Mouse (Mus musculus) layer of hippocampus, postnatal 14 days (tissue): ENCODE data around the gene Nsg2. TPM values are rescaled to one million over a fixed set of nuclear protein-coding genes. Genes with fewer than 3 reads are reported as not detected.

Experiments
- DNase-seq, 2 experiments: peaks; one replicate each; pipeline ENCODE4 v3.0.0; 2021 to 2022; ENCODE audit warnings: low spot score in 2 of 2, mixed read lengths in 1 of 2
- total RNA-seq, 2 experiments: library from RNA; stranded (reverse); gene quantifications; 2 replicates each; pipeline ENCODE4 v1.2.3; 2021

The Nsg2 gene
- total RNA-seq, 2 experiments from 2014 or later = 785 to 794 TPM

- DNase-seq = no peak
Observed at GRCm38 (mm10) chr11:32075163-32075562, 74.9 kb downstream of the Nsg2 start.

DNA sequence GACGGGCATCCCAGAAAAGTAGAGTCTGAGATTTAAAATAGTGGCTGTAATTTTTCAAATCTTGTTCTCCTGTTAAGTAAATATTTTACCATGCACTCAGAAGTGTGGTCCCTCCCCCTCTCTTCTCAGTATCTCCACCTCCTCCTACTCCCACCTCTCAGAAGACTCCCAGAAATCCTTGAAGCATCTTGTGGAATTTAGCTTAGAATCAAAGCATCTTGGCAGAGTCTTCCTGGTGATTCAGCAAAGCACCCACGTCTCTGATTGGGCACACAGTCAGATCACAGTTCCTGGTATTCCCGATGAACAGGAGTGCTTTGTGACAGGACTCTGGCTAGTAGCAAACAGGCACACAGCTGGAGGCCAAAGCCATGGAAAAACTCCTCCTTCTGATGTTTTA, 83.2 kb downstream of the Nsg2 start:
- DNase-seq = peak in 1 of 2 experiments; percentile 46

DNA sequence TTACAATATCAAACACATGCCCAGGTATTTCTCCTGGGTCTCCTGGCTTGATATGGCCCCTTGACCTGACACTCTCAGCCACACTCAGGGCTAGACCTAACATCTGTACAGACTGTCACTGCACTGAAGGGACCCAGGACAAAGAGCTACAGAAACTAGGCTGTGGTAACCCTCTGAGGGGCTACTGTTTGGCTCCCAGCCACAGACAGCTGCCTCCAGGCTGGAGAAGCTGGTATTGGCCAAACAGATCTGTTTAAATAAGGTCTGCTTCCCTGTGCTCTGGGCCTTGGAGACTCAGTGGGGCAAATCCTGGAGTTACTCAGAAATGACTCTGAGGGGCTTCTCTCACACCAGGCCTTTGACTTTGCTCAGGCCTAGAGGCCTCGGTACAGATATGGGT, 86.3 kb downstream of the Nsg2 start:
- DNase-seq = no peak

GRCm38 (mm10) chr11:32087376-32087775, 87.1 kb downstream of the Nsg2 start:
- peak; percentile 60 to 89 for DNase-seq

DNA sequence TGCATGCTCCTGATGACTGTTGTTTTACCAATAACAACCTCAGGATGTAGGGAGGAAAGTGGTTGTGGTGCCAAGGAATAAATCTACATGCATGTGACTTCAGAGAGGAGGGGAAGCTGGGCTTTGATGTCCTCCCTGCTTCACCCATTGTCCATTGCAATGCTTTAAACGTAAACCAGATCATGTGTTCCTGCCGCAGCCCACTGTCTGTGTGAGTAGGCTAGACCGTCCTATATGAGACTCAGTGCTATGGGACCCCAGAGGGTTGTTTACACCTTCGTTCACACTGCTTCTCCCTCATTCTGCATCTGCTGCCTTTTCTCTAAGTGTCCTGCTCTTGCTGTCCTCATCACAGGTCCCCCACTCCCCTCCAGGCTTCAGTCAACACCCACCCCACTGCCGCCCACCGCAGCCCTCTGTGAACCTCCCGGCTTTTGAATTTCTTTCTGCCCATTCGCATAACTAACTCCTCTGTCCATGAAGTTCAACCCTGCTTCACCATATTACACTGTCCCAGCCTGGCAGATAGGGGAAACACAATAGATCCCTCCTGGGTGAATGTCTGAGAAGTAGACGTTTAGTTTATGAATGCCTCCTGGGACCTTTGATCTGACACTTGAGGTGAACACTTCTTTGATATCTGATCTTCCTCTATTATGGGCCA, 87.6 kb downstream of the Nsg2 start:
- DNase-seq = no peak

- no peak for DNase-seq
Observed at GRCm38 (mm10) chr11:32095793-32096192, 95.5 kb downstream of the Nsg2 start.

GRCm38 (mm10) chr11:32096346-32096745, 96.1 kb downstream of the Nsg2 start:
- DNase-seq = no peak

GRCm38 (mm10) chr11:32101059-32101632, 100.9 kb downstream of the Nsg2 start:
- DNase-seq = no peak

GRCm38 (mm10) chr11:32102976-32103375, 102.7 kb downstream of the Nsg2 start:
- DNase-seq = no peak

DNA sequence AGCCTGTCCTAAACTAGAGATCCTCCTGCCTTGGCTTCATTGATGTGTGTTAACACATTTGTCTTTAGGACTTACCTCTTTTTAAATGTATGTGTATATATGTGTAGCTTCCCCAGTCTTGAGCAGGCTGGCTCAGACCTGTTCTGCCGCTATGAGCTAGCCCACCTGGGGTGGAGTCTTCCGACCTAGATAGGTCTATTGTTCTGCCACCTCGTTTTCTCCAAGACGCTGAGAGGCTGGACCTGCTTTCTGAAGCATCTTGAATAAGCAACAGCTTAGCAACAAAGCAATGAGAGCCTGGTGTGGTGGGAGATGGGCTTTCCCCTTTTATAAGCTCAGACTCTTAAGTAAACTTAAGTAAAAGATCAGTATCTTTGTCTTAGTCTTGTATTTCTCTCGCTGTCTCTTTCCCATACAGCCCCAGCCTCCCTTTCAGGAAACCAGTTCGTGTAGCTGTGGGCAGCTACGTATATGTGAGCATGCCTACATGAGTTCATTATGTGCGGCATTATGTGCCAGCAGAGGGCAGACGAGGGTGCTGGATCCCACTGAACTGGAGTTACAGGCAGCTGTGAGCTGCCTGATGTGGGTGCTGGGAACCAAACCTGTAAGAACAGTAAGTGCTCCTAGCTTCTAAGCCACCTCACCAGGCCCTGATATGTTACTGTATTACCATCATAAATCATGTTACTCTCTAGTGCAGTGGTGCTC, 104.3 kb downstream of the Nsg2 start:
- no peak for DNase-seq

GRCm38 (mm10) chr11:32105750-32106646, 105.7 kb downstream of the Nsg2 start:
- DNase-seq = no peak

DNA sequence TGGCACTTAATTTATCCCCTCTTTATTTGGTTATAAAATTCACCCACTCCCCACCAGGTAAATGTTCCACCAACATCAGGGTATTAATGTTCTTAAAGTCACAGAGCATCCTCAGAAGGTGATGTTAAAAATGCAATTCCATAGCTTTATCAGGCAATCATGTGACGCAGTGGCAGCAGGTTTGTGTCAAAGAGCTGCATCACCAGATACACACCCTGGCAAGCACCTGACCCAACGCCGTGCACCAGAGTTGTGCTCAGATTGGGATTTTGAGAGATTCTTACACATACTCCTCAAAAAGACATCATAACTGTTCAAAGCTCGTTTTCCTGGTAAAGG, 106.4 kb downstream of the Nsg2 start:
- DNase-seq = no peak

GRCm38 (mm10) chr11:32108441-32108840, 108.2 kb downstream of the Nsg2 start:
- DNase-seq = no peak

Other genes starting within 250 kb of the Nsg2 start
- gene Cpeb4, start 128.3 kb upstream of the Nsg2 start, total RNA-seq = 100 to 1,000 TPM; 125 to 140 TPM
- gene 4930524B15Rik, start 34.9 kb upstream of the Nsg2 start, total RNA-seq = not detected
- not detected for gene Il9r, start 199.8 kb downstream of the Nsg2 start, total RNA-seq
- gene Snrnp25, start 205.0 kb downstream of the Nsg2 start, total RNA-seq = 10 to 100 TPM; 28.3 to 29.3 TPM
- gene Rhbdf1, start 221.8 kb downstream of the Nsg2 start, total RNA-seq = 10 to 100 TPM; 23.6 to 29.5 TPM
- 10 to 100 TPM; 19.7 to 21.4 TPM for gene Mpg, start 226.0 kb downstream of the Nsg2 start, total RNA-seq